Mouse (Mus musculus): ENCODE data around the gene Csf3r. TPM values are rescaled to one million over a fixed set of nuclear protein-coding genes. Genes with fewer than 3 reads are reported as not detected.
"Not testable (repeated sequence)": the region's sequence is repeated elsewhere in the genome, so short reads cannot be mapped to it uniquely, and the experiment has no call there.

Gene Csf3r
- 0.66 and 1.0 TPM in 2 replicates for polyA plus RNA-seq (2015; fragmentation: Nextera tagmentation; extraction: Ambion mirVana)

DNA sequence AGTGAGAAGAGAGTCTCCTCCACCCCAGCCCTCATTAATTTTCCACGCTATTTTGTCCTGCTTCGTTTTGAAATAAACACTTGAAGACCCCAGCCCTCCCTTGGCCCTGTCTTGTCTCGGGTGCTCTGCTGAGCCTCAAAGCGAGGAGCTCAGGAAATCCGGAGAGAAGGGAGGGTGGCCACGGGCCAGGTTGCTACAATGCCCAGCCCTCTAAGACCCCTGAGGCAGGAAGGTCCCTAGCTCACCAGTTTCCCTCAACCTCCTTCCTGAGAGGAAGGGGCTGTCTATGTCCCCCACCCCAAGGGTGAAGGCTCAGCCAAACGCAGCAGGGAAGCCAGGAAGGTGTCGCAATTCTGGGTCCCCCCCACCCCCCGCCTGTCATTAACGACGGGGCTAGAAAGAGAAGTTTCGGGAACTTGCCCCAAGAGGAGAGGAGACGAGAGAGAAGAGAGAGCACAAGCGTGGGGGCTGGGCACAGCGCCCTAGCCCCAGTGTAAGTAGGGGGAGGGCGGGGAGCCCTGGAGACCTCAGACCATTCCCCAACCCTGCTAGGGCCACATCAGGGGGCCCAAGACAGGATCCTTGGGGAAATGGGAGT lies at the start of gene Csf3r:
Gene Csf3r (plus strand): TSS at position 248 of the 598 bp plus-strand sequence.
- WGBS: 41% methylated on average over 16 of the region's 16 CpGs
- no peak within 1 kb of the TSS for H3K9ac ChIP-seq
- no peak within 1 kb of the TSS for H3K4me2 ChIP-seq (replicated peaks)
- no peaks in the 10 kb centered on the region for H3K4me1 ChIP-seq
- H3K27ac ChIP-seq (replicated peaks): no peak within 1 kb of the TSS
- H3K27me3 ChIP-seq: no peaks in the 10 kb centered on the region
- H3K4me3 ChIP-seq (replicated peaks): no peak within 1 kb of the TSS
- H3K36me3 ChIP-seq: no peaks in the 10 kb centered on the region
- no peak for ATAC-seq (ENCODE audit: insufficient number of reproducible peaks, low FRiP score, low TSS enrichment, low read depth)
- H3K9me3 ChIP-seq (replicated peaks): no peaks in the 10 kb centered on the region

DNA sequence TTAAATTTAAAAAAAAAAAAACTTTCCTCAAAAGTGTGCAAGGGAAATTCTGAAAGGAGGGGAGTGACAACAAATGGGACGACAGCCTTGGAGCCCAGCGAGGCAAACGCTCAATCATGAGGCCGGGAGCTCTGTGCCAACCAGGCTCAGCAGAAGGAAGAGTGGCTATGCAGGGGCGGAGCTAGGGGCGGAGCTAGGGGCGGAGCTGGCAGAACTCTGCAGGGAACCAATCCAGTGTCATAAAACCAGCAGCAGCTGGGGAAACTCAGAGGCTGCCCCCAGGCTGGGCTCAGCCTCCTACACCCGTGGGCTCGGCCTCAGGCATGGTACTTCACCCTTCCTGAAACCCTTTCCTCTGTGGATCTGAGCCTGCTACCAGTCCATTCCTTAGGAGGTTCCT lies 46.6 kb upstream of the Csf3r start:
- no peak for ATAC-seq (ENCODE audit: insufficient number of reproducible peaks, low FRiP score, low TSS enrichment, low read depth)
- no peak overlapping the region for H3K4me3 ChIP-seq (replicated peaks)
- H3K27ac ChIP-seq (replicated peaks): no peak overlapping the region
- no peaks in the 10 kb centered on the region for H3K27me3 ChIP-seq
- no peak overlapping the region for H3K4me2 ChIP-seq (replicated peaks)
- no peak overlapping the region for H3K9ac ChIP-seq
- H3K4me1 ChIP-seq: no peaks in the 10 kb centered on the region
- no peaks in the 10 kb centered on the region for H3K36me3 ChIP-seq
- no peaks in the 10 kb centered on the region for H3K9me3 ChIP-seq (replicated peaks)
- 63% methylated on average over 9 of the region's 9 CpGs for WGBS

DNA sequence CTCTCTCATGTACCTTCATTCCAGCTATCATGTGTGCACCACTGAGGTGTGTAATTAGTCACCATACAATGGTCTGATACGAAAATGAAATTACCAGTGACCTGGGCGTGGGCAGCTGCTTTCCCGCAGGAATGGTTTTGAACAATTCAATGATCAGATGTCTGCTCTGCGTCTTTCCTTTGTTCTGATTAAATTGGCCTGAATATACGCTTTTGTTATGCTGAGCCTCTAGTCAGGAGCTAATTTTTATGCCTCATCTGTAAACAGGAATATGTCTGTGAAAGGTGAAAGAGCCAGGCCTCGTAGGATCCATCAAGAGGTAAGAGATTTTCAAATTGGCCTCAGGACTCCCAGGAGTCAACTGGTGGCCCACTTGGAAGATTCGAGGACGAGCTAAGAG lies 41.1 kb upstream of the Csf3r start:
- H3K27ac ChIP-seq (replicated peaks): no peak overlapping the region
- no peaks in the 10 kb centered on the region for H3K9me3 ChIP-seq (replicated peaks)
- no peak overlapping the region for H3K9ac ChIP-seq
- WGBS: 80% methylated on average over 8 of the region's 8 CpGs
- no peak overlapping the region for H3K4me2 ChIP-seq (replicated peaks)
- no peaks in the 10 kb centered on the region for H3K27me3 ChIP-seq
- H3K4me3 ChIP-seq (replicated peaks): no peak overlapping the region
- ATAC-seq (ENCODE audit: insufficient number of reproducible peaks, low FRiP score, low TSS enrichment, low read depth): no peak
- no peaks in the 10 kb centered on the region for H3K4me1 ChIP-seq
- no peaks in the 10 kb centered on the region for H3K36me3 ChIP-seq

DNA sequence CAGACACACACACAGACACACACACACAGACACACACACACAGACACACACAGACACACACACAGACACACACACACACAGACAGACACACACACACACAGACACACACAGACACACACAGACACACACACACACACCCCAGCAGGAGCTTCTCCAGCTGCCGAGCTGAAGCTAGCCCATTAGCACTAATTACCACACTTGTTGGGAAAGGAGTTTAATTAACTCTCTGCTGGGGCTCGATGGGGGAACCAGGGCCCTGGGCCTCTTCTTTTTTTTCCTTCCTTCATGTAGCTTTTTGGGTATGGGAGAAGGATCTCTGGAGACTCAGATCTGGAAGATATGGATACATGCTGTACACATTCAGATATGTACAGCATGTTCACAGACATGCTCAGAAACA lies 38.6 kb upstream of the Csf3r start:
- WGBS: 25% methylated on average over 2 of the region's 2 CpGs
- not testable (repeated sequence) for ATAC-seq (ENCODE audit: insufficient number of reproducible peaks, low FRiP score, low TSS enrichment, low read depth); H3K27me3 ChIP-seq; H3K27ac ChIP-seq (replicated peaks); H3K4me3 ChIP-seq (replicated peaks); H3K9ac ChIP-seq; H3K4me2 ChIP-seq (replicated peaks); H3K4me1 ChIP-seq; H3K9me3 ChIP-seq (replicated peaks); H3K36me3 ChIP-seq

DNA sequence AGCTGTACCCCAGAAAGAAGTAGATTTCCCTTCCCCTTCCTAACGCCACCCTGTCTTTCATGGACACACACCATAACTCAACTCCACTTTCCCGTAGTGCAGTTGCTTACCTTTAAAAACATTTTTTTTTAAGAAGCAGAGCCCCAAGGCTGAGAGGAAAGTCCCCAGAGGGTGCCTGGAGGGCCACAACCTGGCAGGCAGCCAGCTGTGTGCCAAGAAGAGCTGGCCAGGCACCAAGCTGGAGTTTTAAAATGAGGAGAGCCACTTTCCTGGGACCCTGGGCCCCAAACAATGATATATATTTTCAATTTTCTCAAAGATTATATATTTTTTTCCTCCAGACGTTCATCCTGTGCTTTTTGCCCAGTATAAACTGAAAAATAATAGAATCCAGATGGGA lies 37.3 kb upstream of the Csf3r start:
- no peak for ATAC-seq (ENCODE audit: insufficient number of reproducible peaks, low FRiP score, low TSS enrichment, low read depth)
- WGBS: 43% methylated on average over 3 of the region's 3 CpGs
- no peaks in the 10 kb centered on the region for H3K36me3 ChIP-seq

DNA sequence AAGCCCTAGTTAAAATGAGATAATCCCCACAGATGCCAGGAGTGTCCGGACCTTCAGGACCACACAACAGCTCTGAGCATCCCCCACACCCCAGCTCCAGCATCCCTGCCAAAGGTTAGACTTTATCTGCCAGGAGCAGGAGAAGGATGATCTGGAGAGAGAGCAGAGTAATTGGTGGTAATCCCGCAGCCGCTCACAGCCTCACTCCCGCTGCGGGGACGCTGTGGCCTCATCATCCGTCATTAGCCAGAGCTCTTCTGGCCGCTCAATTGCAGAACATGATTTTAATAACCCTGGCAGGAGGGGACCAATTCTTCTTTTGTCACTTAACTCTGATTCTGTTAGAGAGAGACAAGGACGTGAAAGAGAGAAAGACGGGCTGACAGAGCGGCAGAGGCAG lies 35.3 kb upstream of the Csf3r start:
- WGBS: 66% methylated on average over 11 of the region's 11 CpGs
- Histone ChIP-seq H3K9me3 (replicated peaks) (no peaks in the 10 kb centered on the region), H3K4me1 (no peaks in the 10 kb centered on the region), H3K27me3 (no peaks in the 10 kb centered on the region), H3K4me3 (replicated peaks) (no peak overlapping the region), H3K36me3 (no peaks in the 10 kb centered on the region), H3K4me2 (replicated peaks) (no peak overlapping the region), H3K27ac (replicated peaks) (no peak overlapping the region), H3K9ac (no peak overlapping the region)
- no peak for ATAC-seq (ENCODE audit: insufficient number of reproducible peaks, low FRiP score, low TSS enrichment, low read depth)

More for the DNA sequence above, 37.3 kb upstream of the Csf3r start:
- Histone ChIP-seq H3K9me3 (replicated peaks) (no peaks in the 10 kb centered on the region), H3K4me2 (replicated peaks) (no peak overlapping the region), H3K27ac (replicated peaks) (no peak overlapping the region), H3K9ac (no peak overlapping the region), H3K4me1 (no peaks in the 10 kb centered on the region), H3K4me3 (replicated peaks) (no peak overlapping the region), H3K27me3 (no peaks in the 10 kb centered on the region)

DNA sequence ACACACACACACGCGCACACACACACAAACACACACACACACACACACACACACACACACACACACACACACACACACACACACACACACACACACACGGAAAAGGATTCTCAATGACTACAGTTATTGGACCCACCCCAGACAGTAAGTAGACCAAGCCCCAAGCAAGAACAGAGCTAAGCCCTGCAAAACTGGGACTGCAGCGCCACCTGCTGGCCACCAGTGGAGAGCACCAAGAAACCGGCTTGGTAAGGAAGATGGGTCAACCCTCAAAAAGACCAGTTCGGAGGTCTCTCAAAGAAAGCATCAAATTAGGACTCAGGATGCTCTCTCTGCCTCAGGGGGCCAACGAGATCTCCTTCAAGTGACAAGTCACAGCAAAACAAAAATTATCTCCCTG lies 34.2 kb upstream of the Csf3r start:
- no peaks in the 10 kb centered on the region for H3K4me1 ChIP-seq
- H3K9ac ChIP-seq: no peak overlapping the region
- 20% methylated on average over 6 of the region's 7 CpGs for WGBS
- ATAC-seq (ENCODE audit: insufficient number of reproducible peaks, low FRiP score, low TSS enrichment, low read depth): no peak
- no peak overlapping the region for H3K4me2 ChIP-seq (replicated peaks)
- no peaks in the 10 kb centered on the region for H3K9me3 ChIP-seq (replicated peaks)
- no peaks in the 10 kb centered on the region for H3K36me3 ChIP-seq
- no peaks in the 10 kb centered on the region for H3K27me3 ChIP-seq
- no peak overlapping the region for H3K27ac ChIP-seq (replicated peaks)
- H3K4me3 ChIP-seq (replicated peaks): no peak overlapping the region

DNA sequence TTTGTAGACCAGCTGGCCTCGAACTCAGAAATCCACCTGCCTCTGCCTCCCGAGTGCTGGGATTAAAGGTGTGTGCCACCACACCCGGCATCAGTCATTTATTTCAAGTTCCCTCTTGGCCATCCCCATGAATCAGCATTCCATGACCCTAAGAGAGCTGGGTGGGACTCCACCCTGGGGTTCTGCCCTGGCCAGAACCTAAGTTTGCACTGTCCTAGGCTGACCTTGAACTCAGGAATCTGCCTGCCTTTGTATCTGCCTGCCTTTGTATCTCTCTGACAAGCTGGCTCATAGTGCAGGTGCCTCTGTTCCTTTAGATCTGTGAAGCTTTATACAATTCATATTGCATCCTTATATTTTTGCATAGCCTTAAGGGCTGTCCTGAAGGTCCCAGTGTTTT lies 32.1 kb upstream of the Csf3r start:
- Histone ChIP-seq H3K27ac (replicated peaks) (no peak overlapping the region), H3K36me3 (no peaks in the 10 kb centered on the region), H3K9me3 (replicated peaks) (no peaks in the 10 kb centered on the region), H3K4me2 (replicated peaks) (no peak overlapping the region), H3K27me3 (no peaks in the 10 kb centered on the region), H3K9ac (no peak overlapping the region), H3K4me1 (no peaks in the 10 kb centered on the region), H3K4me3 (replicated peaks) (no peak overlapping the region)
- no peak for ATAC-seq (ENCODE audit: insufficient number of reproducible peaks, low FRiP score, low TSS enrichment, low read depth)
- 71% methylated on average over 3 of the region's 3 CpGs for whole genome bisulfite sequencing

DNA sequence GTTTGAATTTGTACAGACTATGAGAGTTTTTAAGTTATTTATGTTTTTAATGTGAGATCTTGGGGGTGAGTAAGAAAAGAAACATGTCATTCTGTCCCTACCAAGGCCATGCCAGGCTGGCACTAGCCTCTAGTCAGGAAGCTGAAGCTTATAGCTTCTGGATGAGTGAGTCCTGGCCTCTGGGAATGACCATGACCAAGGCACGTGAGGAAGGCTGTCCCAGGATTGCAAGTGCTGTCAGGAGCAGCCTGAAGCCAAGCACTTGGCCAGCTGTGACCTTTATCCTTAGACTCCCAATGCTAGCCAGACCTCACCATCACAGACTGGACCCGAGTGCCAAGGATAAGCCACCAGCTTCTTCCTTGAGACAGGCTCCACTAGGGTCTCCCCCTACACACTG lies 31.4 kb upstream of the Csf3r start:
- Histone ChIP-seq H3K4me3 (replicated peaks) (no peak overlapping the region), H3K4me1 (no peaks in the 10 kb centered on the region), H3K36me3 (no peaks in the 10 kb centered on the region), H3K9ac (no peak overlapping the region), H3K27ac (replicated peaks) (no peak overlapping the region), H3K9me3 (replicated peaks) (no peaks in the 10 kb centered on the region), H3K4me2 (replicated peaks) (no peak overlapping the region), H3K27me3 (no peaks in the 10 kb centered on the region)
- ATAC-seq (ENCODE audit: insufficient number of reproducible peaks, low FRiP score, low TSS enrichment, low read depth): no peak
- 56% methylated on average over 2 of the region's 2 CpGs for WGBS

DNA sequence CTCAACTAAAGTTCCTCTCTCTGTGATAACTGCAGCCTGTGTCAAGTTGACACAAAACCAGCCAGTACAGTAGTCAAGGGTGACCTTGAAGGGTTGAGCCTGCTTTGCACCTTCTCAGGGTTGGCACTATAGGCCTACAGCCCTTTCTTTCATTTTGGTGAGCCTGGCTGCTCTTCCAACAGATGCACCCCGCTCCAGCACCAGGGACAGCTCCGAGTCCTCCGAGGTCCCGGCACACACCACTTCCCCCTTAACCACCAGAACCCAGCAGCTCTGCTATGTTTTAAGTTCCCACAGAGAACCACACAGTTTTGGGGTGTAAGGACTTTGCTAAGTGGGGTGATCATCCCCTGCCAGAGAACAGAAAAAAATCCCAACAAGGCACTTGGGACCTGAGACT lies 27.8 kb upstream of the Csf3r start:
- no peaks in the 10 kb centered on the region for H3K27me3 ChIP-seq
- H3K4me1 ChIP-seq: no peaks in the 10 kb centered on the region
- 5% methylated on average over 4 of the region's 4 CpGs for WGBS
- H3K4me3 ChIP-seq (replicated peaks): no peak overlapping the region
- no peak for ATAC-seq (ENCODE audit: insufficient number of reproducible peaks, low FRiP score, low TSS enrichment, low read depth)
- H3K9me3 ChIP-seq (replicated peaks): no peaks in the 10 kb centered on the region
- H3K36me3 ChIP-seq: no peaks in the 10 kb centered on the region
- no peak overlapping the region for H3K27ac ChIP-seq (replicated peaks)
- no peak overlapping the region for H3K4me2 ChIP-seq (replicated peaks)
- no peak overlapping the region for H3K9ac ChIP-seq

DNA sequence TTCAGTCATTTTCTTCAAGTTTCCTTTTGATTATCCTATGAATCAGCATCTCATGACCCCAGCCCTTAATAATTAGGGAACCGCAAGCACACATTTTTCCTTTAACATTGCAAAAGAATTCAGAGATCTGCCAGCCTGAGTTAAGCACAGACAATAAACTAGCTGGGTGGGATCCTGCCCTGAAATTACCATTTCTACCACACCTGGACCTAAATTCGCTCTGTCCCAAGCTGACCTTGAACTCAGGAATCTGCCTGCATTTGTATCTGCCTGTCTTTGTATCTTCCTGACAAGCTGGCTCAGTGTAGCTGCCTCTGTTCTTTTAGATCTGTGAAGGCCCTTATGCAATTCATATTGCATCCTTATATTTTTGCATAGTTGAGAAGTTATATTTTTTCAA lies 26.5 kb upstream of the Csf3r start:
- no peaks in the 10 kb centered on the region for H3K9me3 ChIP-seq (replicated peaks)
- H3K4me2 ChIP-seq (replicated peaks): no peak overlapping the region
- H3K27ac ChIP-seq (replicated peaks): no peak overlapping the region
- no peaks in the 10 kb centered on the region for H3K36me3 ChIP-seq
- H3K4me1 ChIP-seq: no peaks in the 10 kb centered on the region
- H3K9ac ChIP-seq: no peak overlapping the region
- H3K27me3 ChIP-seq: no peaks in the 10 kb centered on the region
- no peak overlapping the region for H3K4me3 ChIP-seq (replicated peaks)
- ATAC-seq (ENCODE audit: insufficient number of reproducible peaks, low FRiP score, low TSS enrichment, low read depth): no peak
- WGBS: 82% methylated on average over 2 of the region's 2 CpGs

DNA sequence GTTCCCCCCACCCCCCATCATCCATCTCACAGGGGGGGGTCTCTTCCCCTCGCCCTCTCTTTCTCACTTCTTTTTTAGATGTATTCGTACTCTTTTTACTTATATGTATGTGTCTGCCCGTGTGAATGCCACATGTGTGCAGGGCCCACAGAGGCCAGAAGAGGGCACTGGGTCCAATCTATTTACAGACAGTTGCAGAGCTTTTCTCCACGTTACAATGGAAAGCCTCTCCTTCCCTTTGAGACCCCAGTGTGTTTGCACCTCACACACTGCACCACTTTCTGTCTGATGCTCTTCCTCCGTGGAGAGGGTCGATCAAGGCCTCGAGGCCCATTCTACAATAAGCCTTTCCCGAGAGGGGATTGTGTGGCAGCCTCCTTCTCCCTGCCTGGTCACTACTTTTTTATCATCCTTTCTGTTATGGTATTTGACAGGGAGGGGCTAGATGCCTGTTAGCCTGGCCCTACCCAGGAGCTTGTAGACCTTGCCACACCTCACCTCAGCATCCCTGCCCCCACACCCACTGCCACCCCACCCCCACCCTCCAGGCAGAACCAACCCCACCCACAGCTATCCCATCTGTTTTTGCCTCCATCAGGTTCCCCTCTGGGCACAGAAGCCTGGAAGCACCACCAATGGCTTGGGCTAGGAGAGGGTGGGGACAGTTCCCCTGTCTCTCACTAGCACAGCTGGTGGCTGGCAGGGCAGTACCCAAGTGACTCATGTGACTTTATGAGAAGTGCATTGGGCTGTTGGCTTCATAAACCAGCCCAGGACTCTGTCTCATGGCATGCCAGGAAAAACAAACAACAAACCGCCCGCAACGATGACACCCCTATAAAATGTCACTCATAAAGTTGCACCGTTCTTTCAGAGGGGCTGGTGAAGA lies 22.8 kb upstream of the Csf3r start:
- no peaks in the 10 kb centered on the region for H3K4me1 ChIP-seq
- H3K4me2 ChIP-seq (replicated peaks): no peak overlapping the region
- no peak overlapping the region for H3K27ac ChIP-seq (replicated peaks)
- ATAC-seq (ENCODE audit: insufficient number of reproducible peaks, low FRiP score, low TSS enrichment, low read depth): no peak
- no peaks in the 10 kb centered on the region for H3K9me3 ChIP-seq (replicated peaks)
- no peaks in the 10 kb centered on the region for H3K27me3 ChIP-seq
- H3K36me3 ChIP-seq: no peaks in the 10 kb centered on the region
- no peak overlapping the region for H3K9ac ChIP-seq
- H3K4me3 ChIP-seq (replicated peaks): no peak overlapping the region
- 85% methylated on average over 12 of the region's 12 CpGs for WGBS
